23 mouse cellular contexts compared by ENCODE assay signal in genomic region chrX:19112753-19113152, GRCm38 (mm10).
DNase-seq lines count a peak whose midpoint lies in the region; ATAC-seq and TF ChIP-seq lines count a peak whose summit lies in the region.
"Had no signal": no experiment of that assay in that cellular context is flagged by ENCODE, and none has a peak within 500 bp of the region (broad histone marks: within the 10 kb centered on the region; RNA-seq: fewer than 3 reads in every experiment).

No protein-coding gene starts in this region.

- no peaks in the 10 kb centered on the region for H3K36me3 ChIP-seq in CH12.LX (replicated peaks in 1 of 2; ENCODE audit: control insufficient read depth in 1 of 2, insufficient read depth in 1 of 2, low read length in 1 of 2)
- no peaks in the 10 kb centered on the region for H3K36me3 ChIP-seq in forebrain, embryonic 13.5 days (ENCODE audit: poor library complexity, severe bottlenecking)
- H3K36me3 ChIP-seq: G1E; hindbrain, embryonic 12.5 days; intestine, embryonic 15.5 days had no signal

- in situ Hi-C loops in CH12.LX (cut with MboI; ENCODE audit: low pct_ligation_motif_present, low pct_unique_long_range_greater_than_20kb, low sequenced_read_pairs), result no loop called here

- H3K9me3 ChIP-seq in CH12.LX (replicated peaks; ENCODE audit: low read length), result no peaks in the 10 kb centered on the region
- no peaks in the 10 kb centered on the region for H3K9me3 ChIP-seq in forebrain, embryonic 13.5 days (replicated peaks)
- H3K9me3 ChIP-seq: G1E; hindbrain, embryonic 12.5 days; intestine, embryonic 15.5 days had no signal

- H3K4me2 ChIP-seq in CH12.LX (ENCODE audit: insufficient read depth, low read depth, poor library complexity, severe bottlenecking), result peak overlapping the region; percentile 44; the same call in 1 of the 2 replicates
- H3K4me2 ChIP-seq in forebrain, embryonic 13.5 days, result no peak overlapping the region
- H3K4me2 ChIP-seq: heart, embryonic 11.5 days; hindbrain, embryonic 12.5 days; intestine, embryonic 15.5 days had no signal

- H3K9ac ChIP-seq in CH12.LX (ENCODE audit: insufficient read depth, low read depth), result no peak overlapping the region
- H3K9ac ChIP-seq in forebrain, embryonic 13.5 days, result no peak overlapping the region
- H3K9ac ChIP-seq: hindbrain, embryonic 12.5 days; intestine, embryonic 15.5 days had no signal

- H3K27ac ChIP-seq in CH12.LX (ENCODE audit: insufficient read depth, low read depth), result no peak overlapping the region
- H3K27ac ChIP-seq in forebrain, embryonic 13.5 days, result no peak overlapping the region
- H3K27ac ChIP-seq: hindbrain, embryonic 12.5 days; intestine, embryonic 15.5 days had no signal

- no peaks in the 10 kb centered on the region for H3K27me3 ChIP-seq in CH12.LX (replicated peaks)
- H3K27me3 ChIP-seq in forebrain, embryonic 13.5 days, result no peaks in the 10 kb centered on the region
- H3K27me3 ChIP-seq: hindbrain, embryonic 12.5 days; intestine, embryonic 15.5 days had no signal

- no peaks in the 10 kb centered on the region for H3K79me2 ChIP-seq in CH12.LX (replicated peaks; ENCODE audit: control insufficient read depth, extremely low read depth, insufficient read depth, poor library complexity, severe bottlenecking)

- TF ChIP-seq RAD21 in CH12.LX (IDR thresholded peaks at IDR 0.05; ENCODE audit: low read depth, low read length), result no peak

- TF ChIP-seq POLR2A in CH12.LX (IDR thresholded peaks at IDR 0.05; ENCODE audit: low read depth, low read length), result no peak

- no peak overlapping the region for H3K4me3 ChIP-seq in CH12.LX (replicated peaks in 1 of 3; ENCODE audit: low read depth in 2 of 3, low read length in 2 of 3, poor library complexity in 1 of 3)
- H3K4me3 ChIP-seq in forebrain, embryonic 13.5 days, result no peak overlapping the region
- H3K4me3 ChIP-seq: hindbrain, embryonic 12.5 days; intestine, embryonic 15.5 days had no signal

- no peaks in the 10 kb centered on the region for H3K4me1 ChIP-seq in CH12.LX (ENCODE audit: control insufficient read depth in 1 of 2, insufficient read depth in 2 of 2)
- H3K4me1 ChIP-seq in forebrain, embryonic 13.5 days, result no peaks in the 10 kb centered on the region
- H3K4me1 ChIP-seq: hindbrain, embryonic 12.5 days; intestine, embryonic 15.5 days had no signal

- TF ChIP-seq CTCF in CH12.LX (conservative IDR thresholded peaks at IDR 0.05 in 1 of 2, IDR thresholded peaks at IDR 0.05 in 1 of 2; ENCODE audit: low read depth in 2 of 2, low read length in 2 of 2), result no peak

- peak; percentile 19 for DNase-seq in 416B (ENCODE audit: low read depth)
- no peak for DNase-seq in CH12.LX (ENCODE audit: extremely low read depth)
- DNase-seq in fat pad, adult 2 months (ENCODE audit: extremely low read depth, low read depth, low spot score), result peak; percentile 13
- DNase-seq in gastrocnemius, postnatal 4 days (ENCODE audit: low spot score in 2 of 2), result no peak
- no peak for DNase-seq in cerebellum, postnatal 14 days
- DNase-seq: adrenal gland, adult 2 months; adrenal gland, postnatal 14 days; cerebellum, adult 11 months; cerebellum, adult 2 months; cerebellum, adult 9-11 months; cerebellum, postnatal 36 days; gastrocnemius, postnatal 14 days; heart, adult 11 months; kidney, adult 11 months had no signal

- dilution Hi-C loops in CH12.LX (cut with MboI; ENCODE audit: extremely low pct_ligation_motif_present, extremely low pct_unique_long_range_greater_than_20kb, low sequenced_read_pairs), result no loop called here

- 79% methylated on average over 7 of the region's 7 CpGs for WGBS in forebrain, embryonic 13.5 days

- no peak for TF ChIP-seq EP300 in CH12.LX (IDR thresholded peaks at IDR 0.05; ENCODE audit: low read length)

- ATAC-seq in megakaryocyte, adult 5-6 weeks (ENCODE audit: poor library complexity, severe bottlenecking), result 0 out of 2 replicates have a peak, but pooled peaks have one; percentile 18
- no peak for ATAC-seq in forebrain, embryonic 13.5 days
- ATAC-seq: forebrain, embryonic 16.5 days; hindbrain, embryonic 16.5 days; intestine, embryonic 15.5 days; Patski had no signal

TF ChIP-seq in CH12.LX, 34 proteins besides CTCF, POLR2A, EP300 and RAD21:
- no peak for TF ChIP-seq GABPA (IDR thresholded peaks at IDR 0.05; ENCODE audit: insufficient replicate concordance, low read depth, low read length)
- no peak for TF ChIP-seq MYC (IDR thresholded peaks at IDR 0.05; ENCODE audit: low read depth, low read length)
- TF ChIP-seq MXI1 (IDR thresholded peaks at IDR 0.05; ENCODE audit: low read depth, low read length), result no peak
- TF ChIP-seq HCFC1 (IDR thresholded peaks at IDR 0.05; ENCODE audit: low read depth, low read length), result no peak
- no peak for TF ChIP-seq SMC3 (IDR thresholded peaks at IDR 0.05; ENCODE audit: low read depth, low read length)
- TF ChIP-seq MAFK (IDR thresholded peaks at IDR 0.05; ENCODE audit: insufficient replicate concordance, low read length), result no peak
- TF ChIP-seq TCF12 (IDR thresholded peaks at IDR 0.05; ENCODE audit: low read depth, low read length), result no peak
- no peak for TF ChIP-seq BHLHE40 (IDR thresholded peaks at IDR 0.05; ENCODE audit: low read depth, low read length)
- TF ChIP-seq ZMIZ1 (IDR thresholded peaks at IDR 0.05; ENCODE audit: low read depth, low read length), result no peak
- no peak for TF ChIP-seq CHD1 (IDR thresholded peaks at IDR 0.05; ENCODE audit: low read depth, low read length)
- no peak for TF ChIP-seq NELFE (IDR thresholded peaks at IDR 0.05; ENCODE audit: low read depth, low read length)
- no peak for TF ChIP-seq ETS1 (conservative IDR thresholded peaks at IDR 0.05; ENCODE audit: low read depth, low read length)

Comparison
In these comparisons a context has a peak if more than half of its experiments do, and no peak if none do; other contexts are left out.
1. DNase-seq: peak in 416B (single experiment) and fat pad, adult 2 months (single experiment); none in CH12.LX (single experiment), gastrocnemius, postnatal 4 days (0 of 2) and cerebellum, postnatal 14 days (0 of 2).